Mouse (Mus musculus) erythroblast, embryonic 14.5 days (primary cell): Measurements from ENCODE around the gene Plscr3.

Experiments used
- GATA1 ChIP-seq: IDR thresholded peaks from 2 replicates; pipeline ENCODE4 v1.6.1; 2012; ENCODE audit warnings: low read length, inconsistent platforms, mixed read lengths
- TAL1 ChIP-seq: IDR thresholded peaks from 3 replicates; pipeline ENCODE4 v1.6.1; 2012; ENCODE audit warnings: low read length, inconsistent platforms, mixed read lengths

GRCm38 (mm10) chr11:69804972-69805909 is 40.9 kb upstream of the Plscr3 start, which contains the start of gene Tmem102:
- TF ChIP-seq GATA1 (no peak), TAL1 (no peak)
